Mouse (Mus musculus): ENCODE data around the gene Ubald1. TPM values are rescaled to one million over a fixed set of nuclear protein-coding genes. Genes with fewer than 3 reads are reported as not detected.
A peak's percentile ranks its signal among the peaks of the same experiment; 100 is the strongest.

Gene Ubald1
- polyA plus RNA-seq, 1 experiment, result 39.2 TPM

DNA sequence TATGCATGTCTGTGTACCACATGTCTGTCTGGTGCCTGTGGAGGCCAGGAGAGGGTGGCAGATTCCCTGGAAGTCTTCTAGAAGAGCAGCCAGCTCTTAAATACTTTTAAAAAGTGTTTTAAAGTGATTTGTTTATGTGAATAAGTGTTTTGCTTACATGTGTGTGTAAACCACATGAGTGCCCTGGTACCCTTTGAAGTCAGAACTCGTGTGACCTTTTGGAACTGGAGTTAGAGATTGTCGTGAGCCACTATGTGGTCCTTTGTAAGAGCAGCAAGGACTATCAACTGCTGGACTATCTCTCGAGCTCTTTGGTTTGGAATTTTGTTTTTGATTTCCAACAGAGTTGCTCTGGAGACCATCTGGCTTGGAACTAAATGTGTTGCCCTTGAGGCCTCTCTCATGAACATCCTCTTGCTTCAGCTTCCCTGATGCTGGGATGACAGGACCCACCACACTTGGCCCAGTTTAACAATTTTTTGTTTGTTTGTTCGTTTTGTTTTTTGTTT, 10.1 kb upstream of the Ubald1 start:
- no peaks in the 10 kb centered on the region; the same call in 1 of the 2 replicates for H3K36me3 ChIP-seq (ENCODE audit: control insufficient read depth, insufficient read depth, low read length)
- no peak overlapping the region for H3K4me3 ChIP-seq (ENCODE audit: insufficient read depth, low read depth, low read length)
- TF ChIP-seq POLR2A (IDR thresholded peaks at IDR 0.05; ENCODE audit: low read depth, low read length), result no peak
- no peak for TF ChIP-seq CTCF (conservative IDR thresholded peaks at IDR 0.05; ENCODE audit: insufficient read depth, insufficient read length, low read depth, low read length)
- H3K27me3 ChIP-seq (replicated peaks; ENCODE audit: control insufficient read depth, insufficient read depth, low read length), result no peaks in the 10 kb centered on the region
- 47% methylated on average over 4 of the region's 4 CpGs for WGBS
- peaks cover 36% of the 10 kb centered on the region for H3K4me1 ChIP-seq (ENCODE audit: control insufficient read depth, insufficient read depth, low read length)
- no peak for DNase-seq
- no peak overlapping the region for H3K27ac ChIP-seq (ENCODE audit: insufficient read depth, low read depth, low read length)

DNA sequence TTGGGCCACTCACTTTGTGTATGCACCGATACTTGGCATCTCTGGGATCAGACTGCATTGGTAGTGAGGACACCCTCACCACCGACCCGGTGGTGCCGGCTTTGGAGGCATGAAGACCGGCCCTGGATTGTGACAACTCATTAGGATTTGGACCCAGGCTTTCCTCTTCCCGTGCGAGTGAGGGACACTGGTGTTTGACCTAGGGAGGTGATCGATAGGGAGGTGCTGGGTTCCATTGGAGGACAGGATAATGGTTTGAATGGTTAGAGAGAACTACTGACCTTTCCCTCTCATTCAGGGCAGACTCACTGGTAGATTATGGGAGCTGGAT, 6.5 kb upstream of the Ubald1 start:
- Histone ChIP-seq H3K4me1 (ENCODE audit: control insufficient read depth, insufficient read depth, low read length) (peaks cover 31% of the 10 kb centered on the region; the same call in 1 of the 2 replicates), H3K36me3 (ENCODE audit: control insufficient read depth, insufficient read depth, low read length) (no peaks in the 10 kb centered on the region), H3K4me3 (ENCODE audit: insufficient read depth, low read depth, low read length) (peak overlapping the region; percentile 69), H3K27ac (ENCODE audit: insufficient read depth, low read depth, low read length) (peak overlapping the region; percentile 93), H3K27me3 (replicated peaks; ENCODE audit: control insufficient read depth, insufficient read depth, low read length) (no peaks in the 10 kb centered on the region)
- 1% methylated on average over 8 of the region's 8 CpGs for WGBS
- DNase-seq, result no peak
- TF ChIP-seq CTCF (conservative IDR thresholded peaks at IDR 0.05; ENCODE audit: insufficient read depth, insufficient read length, low read depth, low read length) (no peak), POLR2A (IDR thresholded peaks at IDR 0.05; ENCODE audit: low read depth, low read length) (no peak)

DNA sequence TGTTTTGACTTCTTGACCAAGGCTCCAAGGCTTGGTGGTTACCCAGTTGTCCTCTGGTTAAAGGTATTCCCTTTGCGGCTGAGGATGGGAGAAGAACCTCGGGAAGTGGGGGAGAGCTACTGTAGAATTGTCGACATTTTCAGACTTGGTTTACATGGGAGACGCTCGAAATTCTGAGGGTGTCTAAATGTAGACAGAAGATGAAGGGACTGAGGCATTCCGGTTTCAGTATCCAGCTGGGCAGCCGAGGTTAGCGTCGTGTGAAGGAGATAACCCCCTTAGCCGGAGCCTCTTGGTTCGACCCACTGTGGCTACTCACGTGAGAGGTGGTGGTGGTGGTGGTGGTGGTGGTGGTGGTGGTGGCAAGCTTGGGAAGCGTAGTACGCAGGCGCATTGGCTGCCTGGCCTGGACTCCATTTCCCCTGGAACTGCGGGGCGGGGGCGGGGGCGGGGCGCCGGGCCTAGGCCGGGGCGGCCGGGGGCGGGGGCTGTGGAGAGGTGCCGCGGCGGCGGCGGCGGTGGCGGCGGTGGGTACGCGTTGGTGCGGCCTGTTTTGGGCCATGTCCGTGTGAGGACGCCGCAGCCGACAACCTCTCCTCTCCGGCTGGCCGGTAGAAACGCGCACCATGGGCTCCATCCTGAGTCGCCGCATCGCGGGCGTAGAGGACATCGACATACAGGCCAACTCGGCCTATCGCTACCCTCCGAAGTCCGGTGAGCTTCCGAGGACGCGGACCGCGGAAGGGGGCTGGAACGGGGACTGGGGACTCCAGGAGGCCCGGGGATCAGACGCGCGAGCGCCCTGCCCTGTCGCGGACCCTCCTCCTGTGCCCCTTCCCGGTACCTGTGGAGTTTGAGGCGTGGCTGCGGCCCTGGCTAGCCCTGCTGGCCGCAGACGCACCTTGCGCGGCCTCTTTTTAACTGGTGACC, 5.9 kb upstream of the Ubald1 start, which contains the start of gene Mgrn1:
Mgrn1 (plus strand) TSS at position 490 of the 930 bp plus-strand sequence.
- no peaks in the 10 kb centered on the region for H3K36me3 ChIP-seq (ENCODE audit: control insufficient read depth, insufficient read depth, low read length)
- H3K27ac ChIP-seq (ENCODE audit: insufficient read depth, low read depth, low read length), result peak within 1 kb of the TSS; percentile 98
- no peaks in the 10 kb centered on the region for H3K27me3 ChIP-seq (replicated peaks; ENCODE audit: control insufficient read depth, insufficient read depth, low read length)
- WGBS, result under 1% methylated on average over 74 of the region's 74 CpGs
- peaks cover 35% of the 10 kb centered on the region; the same call in 1 of the 2 replicates for H3K4me1 ChIP-seq (ENCODE audit: control insufficient read depth, insufficient read depth, low read length)
- DNase-seq, result peak; percentile 95
- TF ChIP-seq POLR2A (IDR thresholded peaks at IDR 0.05; ENCODE audit: low read depth, low read length) (peak; percentile 52), CTCF (conservative IDR thresholded peaks at IDR 0.05; ENCODE audit: insufficient read depth, insufficient read length, low read depth, low read length) (no peak)
- H3K4me3 ChIP-seq (ENCODE audit: insufficient read depth, low read depth, low read length), result peak within 1 kb of the TSS; percentile 69

DNA sequence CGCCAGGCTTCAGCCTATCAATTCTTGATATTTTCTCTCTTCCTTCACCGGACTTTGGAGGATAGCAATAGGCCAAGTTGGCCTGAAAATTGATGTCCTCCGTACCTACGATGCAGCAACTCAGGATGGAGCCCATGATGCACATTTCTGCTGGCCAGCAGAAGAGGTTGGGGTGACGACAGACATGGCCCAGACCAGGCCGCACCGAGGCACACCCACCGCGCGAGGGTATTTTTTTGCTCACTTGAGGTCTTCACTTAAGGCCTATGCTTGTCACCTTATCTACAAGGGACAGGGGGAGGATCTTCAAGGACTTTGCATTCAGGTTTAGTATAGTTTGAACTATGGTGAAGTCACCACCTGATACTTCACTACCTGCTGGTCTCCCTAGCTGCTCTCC, 4.8 kb upstream of the Ubald1 start:
- Histone ChIP-seq H3K4me1 (ENCODE audit: control insufficient read depth, insufficient read depth, low read length) (peaks cover 30% of the 10 kb centered on the region; the same call in 1 of the 2 replicates), H3K27ac (ENCODE audit: insufficient read depth, low read depth, low read length) (peak overlapping the region; percentile 98; the same call in 1 of the 2 replicates), H3K4me3 (ENCODE audit: insufficient read depth, low read depth, low read length) (no peak overlapping the region), H3K27me3 (replicated peaks; ENCODE audit: control insufficient read depth, insufficient read depth, low read length) (no peaks in the 10 kb centered on the region), H3K36me3 (ENCODE audit: control insufficient read depth, insufficient read depth, low read length) (no peaks in the 10 kb centered on the region)
- TF ChIP-seq POLR2A (IDR thresholded peaks at IDR 0.05; ENCODE audit: low read depth, low read length) (no peak), CTCF (conservative IDR thresholded peaks at IDR 0.05; ENCODE audit: insufficient read depth, insufficient read length, low read depth, low read length) (no peak)
- 95% methylated on average over 10 of the region's 10 CpGs for whole genome bisulfite sequencing
- DNase-seq, result no peak

DNA sequence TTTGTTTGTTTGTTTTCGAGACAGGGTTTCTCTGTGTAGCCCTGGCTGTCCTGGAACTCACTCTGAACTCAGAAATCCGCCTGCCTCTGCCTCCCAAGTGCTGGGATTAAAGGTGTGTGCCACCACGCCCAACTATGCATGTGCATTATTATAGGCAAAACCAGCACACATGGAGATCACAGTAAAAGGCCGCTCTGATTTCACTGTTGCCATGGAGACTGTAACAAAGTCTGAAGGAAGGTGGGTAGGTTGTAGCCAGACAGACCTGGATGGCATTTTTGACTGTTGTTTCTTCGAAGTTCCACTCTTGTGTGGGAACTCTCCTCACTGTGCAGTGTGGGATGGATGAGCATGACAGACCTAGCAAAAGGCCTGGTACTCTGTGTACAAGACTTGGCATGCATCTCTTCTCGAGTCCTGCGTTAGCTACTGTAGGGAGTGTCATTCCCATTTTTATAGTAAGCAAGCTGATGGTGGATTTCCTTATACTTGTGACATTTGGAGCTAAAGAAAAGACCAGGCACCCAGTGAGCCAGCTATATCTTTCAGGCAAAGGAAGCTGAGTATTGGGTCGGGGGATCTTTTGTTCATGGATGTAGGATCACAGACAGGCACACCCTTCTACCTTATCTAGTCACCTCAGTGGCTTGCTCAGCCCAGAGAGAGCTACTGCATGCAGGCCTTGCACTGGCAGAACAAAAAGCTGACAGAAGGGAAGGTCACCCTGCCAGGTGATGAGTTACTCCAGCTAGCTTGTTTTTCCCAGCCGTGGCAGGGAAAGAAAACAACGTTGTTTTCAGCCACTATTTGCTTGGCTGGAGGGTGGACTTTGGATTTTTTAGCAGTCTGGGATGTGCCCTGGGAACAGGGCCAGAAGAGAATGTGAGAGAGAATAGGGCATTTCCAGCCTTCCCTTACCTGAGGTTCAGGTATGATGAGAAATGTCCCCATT, 1.6 kb upstream of the Ubald1 start:
- Histone ChIP-seq H3K4me1 (ENCODE audit: control insufficient read depth, insufficient read depth, low read length) (peaks cover 19% of the 10 kb centered on the region), H3K27ac (ENCODE audit: insufficient read depth, low read depth, low read length) (peak overlapping the region; percentile 97), H3K36me3 (ENCODE audit: control insufficient read depth, insufficient read depth, low read length) (no peaks in the 10 kb centered on the region), H3K27me3 (replicated peaks; ENCODE audit: control insufficient read depth, insufficient read depth, low read length) (no peaks in the 10 kb centered on the region), H3K4me3 (ENCODE audit: insufficient read depth, low read depth, low read length) (no peak overlapping the region)
- 45% methylated on average over 10 of the region's 10 CpGs for WGBS
- TF ChIP-seq POLR2A (IDR thresholded peaks at IDR 0.05; ENCODE audit: low read depth, low read length) (no peak), CTCF (conservative IDR thresholded peaks at IDR 0.05; ENCODE audit: insufficient read depth, insufficient read length, low read depth, low read length) (no peak)
- DNase-seq, result peak; percentile 91

DNA sequence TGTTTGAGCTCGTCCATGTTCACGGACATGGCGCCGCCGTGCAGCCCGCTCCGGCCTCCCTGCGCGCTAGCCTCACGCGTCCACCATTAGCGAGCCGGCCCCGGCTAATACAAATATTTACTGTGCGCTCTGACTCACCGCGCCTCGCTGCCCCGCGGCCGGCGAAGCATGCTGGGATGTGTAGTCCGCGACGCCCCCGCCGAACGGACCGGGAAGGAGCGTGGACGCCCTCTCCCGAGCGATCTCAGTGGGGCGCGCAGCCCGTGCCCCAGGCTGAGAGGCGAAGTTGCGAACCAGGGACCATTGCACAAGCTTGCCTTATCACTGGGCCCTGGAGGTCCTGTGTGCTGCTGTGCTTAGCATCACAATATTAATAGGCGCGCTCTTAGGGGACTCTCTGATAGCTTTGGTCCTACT, 399 bp downstream of the Ubald1 start:
- Histone ChIP-seq H3K4me1 (ENCODE audit: control insufficient read depth, insufficient read depth, low read length) (peaks cover 21% of the 10 kb centered on the region), H3K4me3 (ENCODE audit: insufficient read depth, low read depth, low read length) (peak overlapping the region; percentile 81), H3K27ac (ENCODE audit: insufficient read depth, low read depth, low read length) (peak overlapping the region; percentile 99), H3K27me3 (replicated peaks; ENCODE audit: control insufficient read depth, insufficient read depth, low read length) (no peaks in the 10 kb centered on the region), H3K36me3 (ENCODE audit: control insufficient read depth, insufficient read depth, low read length) (no peaks in the 10 kb centered on the region)
- under 1% methylated on average over 40 of the region's 40 CpGs for WGBS
- peak; percentile 37; the same call in 1 of the 2 replicates for TF ChIP-seq CTCF (conservative IDR thresholded peaks at IDR 0.05; ENCODE audit: insufficient read depth, insufficient read length, low read depth, low read length)
- TF ChIP-seq POLR2A (IDR thresholded peaks at IDR 0.05; ENCODE audit: low read depth, low read length), result peak; percentile 53
- peak; percentile 94 for DNase-seq

Data from kidney, adult 2 months (tissue).